Mouse (Mus musculus): ENCODE results near the gene Cd99l2. TPM values are rescaled to one million over a fixed set of nuclear protein-coding genes. Genes with fewer than 3 reads are reported as not detected.

The Cd99l2 gene
- polyA plus RNA-seq, 1 experiment = 0.58 TPM

DNA sequence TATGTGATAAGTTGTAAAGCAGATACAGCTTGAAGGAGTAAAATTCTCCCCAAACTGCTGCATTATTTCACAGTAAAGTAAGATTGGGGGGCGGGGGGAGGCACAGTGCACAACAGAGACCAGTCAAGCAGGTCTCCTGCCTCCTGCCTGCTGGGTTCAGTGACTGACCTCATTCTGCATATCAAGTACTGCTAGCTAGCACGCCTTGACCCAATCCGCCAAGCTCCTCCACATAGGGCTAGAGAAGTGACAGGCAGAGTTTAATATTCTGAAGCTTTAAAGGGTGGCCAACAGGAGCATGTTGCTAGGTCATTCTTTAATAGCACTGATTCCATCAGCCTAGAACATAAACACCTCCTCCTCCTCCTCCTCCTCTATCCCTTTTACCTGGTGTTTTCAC, 79.9 kb downstream of the Cd99l2 start:
- TF ChIP-seq GATA1 (IDR thresholded peaks at IDR 0.05; ENCODE audit: low read length) (no peak), TAL1 (IDR thresholded peaks at IDR 0.05; ENCODE audit: low read length) (no peak)
- H3K36me3 ChIP-seq (ENCODE audit: control insufficient read depth) = peaks cover 52% of the 10 kb centered on the region
- no peak overlapping the region for H3K4me3 ChIP-seq (replicated peaks)
- no peaks in the 10 kb centered on the region for H3K9me3 ChIP-seq (ENCODE audit: control insufficient read depth, low read length)
- H3K27me3 ChIP-seq (ENCODE audit: control insufficient read depth) = no peaks in the 10 kb centered on the region; the same call in 1 of the 2 replicates
- H3K4me1 ChIP-seq (ENCODE audit: control insufficient read depth) = no peaks in the 10 kb centered on the region

DNA sequence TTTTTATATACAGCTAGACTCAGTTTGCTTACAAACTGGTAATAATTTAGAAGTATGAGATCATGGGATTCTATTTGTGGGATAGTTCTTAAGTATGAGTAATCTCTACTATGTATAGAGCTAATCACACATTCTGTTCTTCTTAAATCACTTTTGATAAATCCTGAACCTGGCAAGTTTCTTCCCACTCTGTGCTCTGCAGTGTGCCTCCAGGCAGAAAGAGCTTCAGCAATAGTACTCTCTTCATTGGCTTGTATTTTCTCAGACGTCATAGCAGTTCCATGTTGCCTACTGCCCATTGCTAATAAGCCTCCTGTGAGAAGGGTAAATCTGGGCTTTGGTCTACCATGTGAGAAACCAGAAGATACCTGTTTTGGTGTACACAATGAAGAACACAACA, 84.3 kb downstream of the Cd99l2 start:
- H3K36me3 ChIP-seq (ENCODE audit: control insufficient read depth) = peaks cover 21% of the 10 kb centered on the region
- TF ChIP-seq TAL1 (IDR thresholded peaks at IDR 0.05; ENCODE audit: low read length) (no peak), GATA1 (IDR thresholded peaks at IDR 0.05; ENCODE audit: low read length) (no peak)
- H3K27me3 ChIP-seq (ENCODE audit: control insufficient read depth) = no peaks in the 10 kb centered on the region; the same call in 1 of the 2 replicates
- H3K4me1 ChIP-seq (ENCODE audit: control insufficient read depth) = no peaks in the 10 kb centered on the region
- H3K4me3 ChIP-seq (replicated peaks) = no peak overlapping the region
- no peaks in the 10 kb centered on the region for H3K9me3 ChIP-seq (ENCODE audit: control insufficient read depth, low read length)

DNA sequence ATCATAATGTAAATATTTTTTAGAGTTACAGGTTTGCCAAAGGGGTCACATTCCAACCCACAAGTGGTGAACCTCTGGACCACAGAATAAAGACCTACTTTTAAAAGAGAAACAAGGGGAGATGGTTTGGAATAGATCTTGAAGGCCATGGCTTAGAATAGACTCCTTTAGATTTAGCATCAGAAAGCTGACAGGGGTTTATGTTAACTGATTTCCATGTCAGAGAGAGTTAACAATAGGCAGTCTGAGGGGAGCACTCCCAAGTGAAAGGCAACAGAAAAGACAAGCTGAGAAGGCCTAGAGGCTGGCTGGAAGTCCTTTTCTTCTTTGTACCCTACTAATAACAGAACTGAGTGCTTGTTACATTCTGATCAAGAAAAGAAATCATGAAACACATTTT, 86.4 kb downstream of the Cd99l2 start:
- Histone ChIP-seq H3K36me3 (ENCODE audit: control insufficient read depth) (peaks cover 19% of the 10 kb centered on the region), H3K27me3 (ENCODE audit: control insufficient read depth) (no peaks in the 10 kb centered on the region), H3K4me1 (ENCODE audit: control insufficient read depth) (no peaks in the 10 kb centered on the region), H3K9me3 (ENCODE audit: control insufficient read depth, low read length) (no peaks in the 10 kb centered on the region), H3K4me3 (replicated peaks) (no peak overlapping the region)
- TF ChIP-seq GATA1 (IDR thresholded peaks at IDR 0.05; ENCODE audit: low read length) (no peak), TAL1 (IDR thresholded peaks at IDR 0.05; ENCODE audit: low read length) (no peak)

DNA sequence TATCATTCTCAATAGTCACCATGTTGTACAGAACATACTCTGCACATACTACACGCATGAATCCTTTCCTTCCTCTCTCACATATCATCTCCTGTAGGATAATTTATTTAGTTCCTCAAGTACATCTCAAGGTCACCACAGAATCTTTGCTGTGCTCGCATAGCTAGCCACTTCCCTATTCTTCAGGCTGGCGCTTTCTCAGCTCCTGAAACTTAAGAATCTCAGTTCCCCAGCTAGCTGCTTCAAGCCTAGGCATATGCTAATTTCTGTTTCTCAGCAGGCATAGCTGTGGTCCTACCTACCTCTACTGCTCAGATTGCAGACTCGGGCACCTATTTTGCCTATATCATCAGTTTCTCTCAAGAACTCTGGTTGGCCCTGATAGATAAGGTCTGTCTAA, 96.3 kb downstream of the Cd99l2 start:
- H3K27me3 ChIP-seq (ENCODE audit: control insufficient read depth) = no peaks in the 10 kb centered on the region
- H3K4me1 ChIP-seq (ENCODE audit: control insufficient read depth) = no peaks in the 10 kb centered on the region
- H3K36me3 ChIP-seq (ENCODE audit: control insufficient read depth) = peaks cover 27% of the 10 kb centered on the region
- TF ChIP-seq TAL1 (IDR thresholded peaks at IDR 0.05; ENCODE audit: low read length) (no peak), GATA1 (IDR thresholded peaks at IDR 0.05; ENCODE audit: low read length) (no peak)
- no peak overlapping the region for H3K4me3 ChIP-seq (replicated peaks)
- no peaks in the 10 kb centered on the region for H3K9me3 ChIP-seq (ENCODE audit: control insufficient read depth, low read length)

DNA sequence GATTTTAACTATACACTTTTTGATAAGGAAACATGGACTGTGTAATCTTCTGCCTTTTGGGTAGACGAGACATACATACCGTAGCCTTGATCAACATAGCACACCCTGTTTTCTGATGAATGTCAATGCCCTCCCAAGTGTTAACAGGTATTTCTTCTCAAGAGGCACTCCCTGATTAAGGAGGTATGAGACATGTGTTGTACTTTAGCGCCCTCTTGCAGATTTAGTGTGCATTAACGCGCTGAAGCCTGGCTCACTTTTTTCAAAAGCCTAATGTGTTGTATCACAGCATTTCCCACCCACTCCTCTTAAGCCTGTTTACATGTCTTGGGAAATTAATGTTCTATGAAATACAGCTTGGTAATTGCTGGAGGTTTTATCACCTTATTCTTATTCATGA, 111.1 kb downstream of the Cd99l2 start:
- no peak overlapping the region for H3K4me3 ChIP-seq (replicated peaks)

GRCm38 (mm10) chrX:71378435-71378834, 114.2 kb downstream of the Cd99l2 start:
- Histone ChIP-seq H3K4me3 (replicated peaks) (no peak overlapping the region), H3K36me3 (ENCODE audit: control insufficient read depth) (peaks cover 9% of the 10 kb centered on the region; the same call in 1 of the 2 replicates)

More for the DNA sequence above, 111.1 kb downstream of the Cd99l2 start:
- TF ChIP-seq GATA1 (IDR thresholded peaks at IDR 0.05; ENCODE audit: low read length) = no peak
- no peak for TF ChIP-seq TAL1 (IDR thresholded peaks at IDR 0.05; ENCODE audit: low read length)
- Histone ChIP-seq H3K4me1 (ENCODE audit: control insufficient read depth) (no peaks in the 10 kb centered on the region), H3K27me3 (ENCODE audit: control insufficient read depth) (no peaks in the 10 kb centered on the region), H3K36me3 (ENCODE audit: control insufficient read depth) (peaks cover 9% of the 10 kb centered on the region), H3K9me3 (ENCODE audit: control insufficient read depth, low read length) (no peaks in the 10 kb centered on the region)

DNA sequence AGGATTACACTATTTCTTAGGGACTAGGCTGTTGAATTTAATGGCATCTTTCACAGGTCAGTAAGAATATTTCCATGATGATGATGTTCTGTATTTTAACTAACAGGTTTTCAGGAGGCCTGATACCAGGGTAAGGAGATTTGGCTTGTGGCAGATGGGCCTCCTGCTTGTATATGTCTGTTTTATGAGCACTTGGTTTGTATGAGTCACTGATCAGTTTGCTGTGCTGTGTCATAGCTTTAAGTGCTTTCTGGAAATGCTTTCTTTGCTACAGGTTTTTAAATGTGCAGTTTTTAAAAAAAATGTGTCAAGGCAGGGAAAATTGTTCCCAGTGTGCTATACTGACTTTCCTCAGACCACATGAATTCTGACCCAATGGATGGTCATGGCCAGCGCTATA, 115.9 kb downstream of the Cd99l2 start:
- no peak overlapping the region for H3K4me3 ChIP-seq (replicated peaks)
- H3K4me1 ChIP-seq (ENCODE audit: control insufficient read depth) = no peaks in the 10 kb centered on the region
- H3K9me3 ChIP-seq (ENCODE audit: control insufficient read depth, low read length) = no peaks in the 10 kb centered on the region
- no peak for TF ChIP-seq TAL1 (IDR thresholded peaks at IDR 0.05; ENCODE audit: low read length)
- TF ChIP-seq GATA1 (IDR thresholded peaks at IDR 0.05; ENCODE audit: low read length) = no peak
- H3K27me3 ChIP-seq (ENCODE audit: control insufficient read depth) = no peaks in the 10 kb centered on the region
- H3K36me3 ChIP-seq (ENCODE audit: control insufficient read depth) = peaks cover 9% of the 10 kb centered on the region; the same call in 1 of the 2 replicates

More at GRCm38 (mm10) chrX:71378435-71378834, 114.2 kb downstream of the Cd99l2 start:
- TF ChIP-seq GATA1 (IDR thresholded peaks at IDR 0.05; ENCODE audit: low read length) (no peak), TAL1 (IDR thresholded peaks at IDR 0.05; ENCODE audit: low read length) (no peak)
- no peaks in the 10 kb centered on the region for H3K27me3 ChIP-seq (ENCODE audit: control insufficient read depth)
- no peaks in the 10 kb centered on the region for H3K9me3 ChIP-seq (ENCODE audit: control insufficient read depth, low read length)
- H3K4me1 ChIP-seq (ENCODE audit: control insufficient read depth) = no peaks in the 10 kb centered on the region

Other genes with a start within 250 kb of the Cd99l2 start
- gene Mtmr1, start 128.1 kb downstream of the Cd99l2 start, polyA plus RNA-seq (2012) = 0.10 TPM in 1 of 2 replicates, not detected in the other
- gene Hmgb3, start 63.1 kb upstream of the Cd99l2 start, polyA plus RNA-seq (2012) = 22.6 and 26.0 TPM in 2 replicates
- not detected in 2 replicates for gene Gpr50, start 170.8 kb upstream of the Cd99l2 start, polyA plus RNA-seq (2012)

All from erythroblast, embryonic 14.5 days (primary cell).